Mouse (Mus musculus) lung, postnatal 25 days (tissue): Measurements from ENCODE around the gene Mylk2.
A peak's percentile ranks its signal among the peaks of the same experiment; 100 is the strongest.

Experiments
- DNase-seq: peaks from one replicate; pipeline ENCODE4 v3.0.0; 2022; ENCODE audit warnings: low spot score

Gene Mylk2

GRCm38 (mm10) chr2:152944013-152944412 lies 32.9 kb downstream of the Mylk2 start:
- DNase-seq: no peak

GRCm38 (mm10) chr2:152947098-152947497 lies 35.9 kb downstream of the Mylk2 start:
- DNase-seq: no peak

GRCm38 (mm10) chr2:152948438-152949020 lies 37.4 kb downstream of the Mylk2 start:
- no peak for DNase-seq

GRCm38 (mm10) chr2:152950358-152951064 lies 39.4 kb downstream of the Mylk2 start:
- no peak for DNase-seq

GRCm38 (mm10) chr2:152951065-152951849 lies 40.1 kb downstream of the Mylk2 start, which contains the start of gene Dusp15:
TSS of gene Dusp15 (minus strand) at chr2:152951698.
- DNase-seq: no peak

GRCm38 (mm10) chr2:152951850-152952720 lies 40.9 kb downstream of the Mylk2 start:
- DNase-seq: no peak

- no peak for DNase-seq
These were observed 47.0 kb downstream of the Mylk2 start for GRCm38 (mm10) chr2:152958116-152958515.

GRCm38 (mm10) chr2:152962091-152962793 lies 51.1 kb downstream of the Mylk2 start, which contains the start of gene Ttll9:
TSS of gene Ttll9 (plus strand) at chr2:152962485.
- DNase-seq: peak; percentile 66

- no peak for DNase-seq
These were observed 54.4 kb downstream of the Mylk2 start for GRCm38 (mm10) chr2:152965555-152965954.
